Mouse (Mus musculus) lung, postnatal 0 days (tissue): Measurements from ENCODE around the gene Nudt11. TPM values are rescaled to one million over a fixed set of nuclear protein-coding genes. Genes with fewer than 3 reads are reported as not detected.
"Not testable (repeated sequence)": the region's sequence is repeated elsewhere in the genome, so short reads cannot be mapped to it uniquely, and the experiment has no call there.

Source experiments
- ATAC-seq: fragments of 200-750 bp; cut with Nextera tagmentation; 2 replicates; pipeline ENCODE4 v1.8.0; 2017; ENCODE audit warnings: moderate library complexity
- DNase-seq: peaks from one replicate; pipeline ENCODE4 v3.0.0-alpha.2; 2016; ENCODE audit warnings: low spot score
- H3K27ac ChIP-seq: fragments of 300-500 bp; sonication (generic); 2 replicates; pipeline ENCODE4 v1.5.1; 2014; ENCODE audit warnings: antibody characterized with exemption, mild to moderate bottlenecking, low read length, mixed read lengths
- H3K27me3 ChIP-seq: fragments of 300-500 bp; sonication (generic); replicated peaks from 2 replicates; pipeline ENCODE4 v1.6.1; 2014; ENCODE audit warnings: low read length, mixed read lengths; ENCODE audit not compliant: insufficient read depth
- H3K36me3 ChIP-seq: fragments of 300-500 bp; sonication (generic); 2 replicates; pipeline ENCODE4 v1.6.1; 2014; ENCODE audit warnings: low read length, mixed read lengths; ENCODE audit not compliant: insufficient read depth
- H3K4me1 ChIP-seq: fragments of 300-500 bp; sonication (generic); 2 replicates; pipeline ENCODE4 v1.6.1; 2014; ENCODE audit warnings: antibody characterized with exemption, low read depth, low read length, mixed read lengths; ENCODE audit not compliant: insufficient read depth
- H3K4me2 ChIP-seq: fragments of 300-500 bp; sonication (generic); replicated peaks from 2 replicates; pipeline ENCODE4 v1.6.1; 2014; ENCODE audit warnings: low read depth, mild to moderate bottlenecking, low read length, moderate library complexity, mixed read lengths
- H3K4me3 ChIP-seq: fragments of 300-500 bp; sonication (generic); 2 replicates; pipeline ENCODE4 v1.5.1; 2014; ENCODE audit warnings: low read depth, low read length
- H3K9ac ChIP-seq: fragments of 300-500 bp; sonication (generic); replicated peaks from 2 replicates; pipeline ENCODE4 v1.6.1; 2014; ENCODE audit warnings: low read depth, mild to moderate bottlenecking
- H3K9me3 ChIP-seq: fragments of 300-500 bp; sonication (generic); 2 replicates; pipeline ENCODE4 v1.6.1; 2016; ENCODE audit warnings: low read length, mixed read lengths
- CTCF ChIP-seq: IDR thresholded peaks from 2 replicates; pipeline ENCODE4 v1.5.1; 2016; ENCODE audit warnings: antibody characterized with exemption, mild to moderate bottlenecking
- EP300 ChIP-seq: IDR thresholded peaks from 2 replicates; pipeline ENCODE4 v1.6.1; 2016; ENCODE audit warnings: antibody characterized with exemption, mild to moderate bottlenecking, control low read depth
- WGBS: fragments of 180-500 bp; shearing (Covaris S2); extraction: QIAGEN DNeasy Blood & Tissue Kit; methylation state at CpG from one replicate; pipeline ENCODE4 v1.1.7; 2014; 5-methylcytosine and 5-hydroxymethylcytosine counted together
- polyA plus RNA-seq: library from polyadenylated mRNA; unstranded; fragments of >200 nt; fragmentation: Nextera tagmentation; extraction: Ambion mirVana; gene quantifications from 2 replicates; pipeline ENCODE4 v1.2.1, GENCODE M21; 2015

Nudt11 gene
- polyA plus RNA-seq: 2.1 TPM in 2 replicates

GRCm38 (mm10) chrX:6047066-6047935 lies at the start of gene Nudt11:
Gene Nudt11, plus strand, starts transcription at chrX:6047453.
- not testable (repeated sequence) for DNase-seq, H3K9ac ChIP-seq, H3K4me3 ChIP-seq, H3K9me3 ChIP-seq, H3K36me3 ChIP-seq, H3K27ac ChIP-seq, H3K4me1 ChIP-seq, H3K27me3 ChIP-seq
- peak; percentile 84 for ATAC-seq
- H3K4me2 ChIP-seq: 0 out of 2 replicates have a peak within 1 kb of the TSS, but pooled peaks have one; percentile 11
- 15% methylated on average over 4 of the region's 121 CpGs for WGBS

GRCm38 (mm10) chrX:6047936-6048614 lies 822 bp downstream of the Nudt11 start:
- not testable (repeated sequence) for H3K4me1 ChIP-seq, H3K36me3 ChIP-seq, H3K4me3 ChIP-seq, H3K9ac ChIP-seq, H3K9me3 ChIP-seq, H3K27me3 ChIP-seq, H3K27ac ChIP-seq, DNase-seq
- peak overlapping the region; percentile 11; the same call in 1 of the 2 replicates for H3K4me2 ChIP-seq
- ATAC-seq: peak; percentile 56
- no CpG with 5 or more reads among the region's 60 CpGs for WGBS

GRCm38 (mm10) chrX:6061563-6061962 lies 14.3 kb downstream of the Nudt11 start:
- TF ChIP-seq CTCF (no peak), EP300 (no peak)
- no peak overlapping the region for H3K9ac ChIP-seq
- DNase-seq: no peak
- no peak for ATAC-seq
- H3K36me3 ChIP-seq: no peaks in the 10 kb centered on the region
- WGBS: 50% methylated on average over 1 of the region's 1 CpGs
- H3K9me3 ChIP-seq: no peaks in the 10 kb centered on the region
- no peak overlapping the region for H3K27ac ChIP-seq
- H3K4me3 ChIP-seq: no peak overlapping the region
- H3K4me1 ChIP-seq: no peaks in the 10 kb centered on the region
- no peak overlapping the region for H3K4me2 ChIP-seq
- no peaks in the 10 kb centered on the region for H3K27me3 ChIP-seq

- H3K27ac ChIP-seq: no peak within 1 kb of the TSS
- no peaks in the 10 kb centered on the region for H3K36me3 ChIP-seq
- no peaks in the 10 kb centered on the region for H3K9me3 ChIP-seq
- no peak for DNase-seq
- H3K27me3 ChIP-seq: no peaks in the 10 kb centered on the region
- no peaks in the 10 kb centered on the region for H3K4me1 ChIP-seq
- no peak within 1 kb of the TSS for H3K4me2 ChIP-seq
- H3K9ac ChIP-seq: no peak within 1 kb of the TSS
- no peak for ATAC-seq
- no peak within 1 kb of the TSS for H3K4me3 ChIP-seq
- WGBS: 91% methylated on average over 39 of the region's 39 CpGs
- TF ChIP-seq CTCF: no peak
- TF ChIP-seq EP300: no peak
These were observed 35.9 kb downstream of the Nudt11 start, which contains the start of gene AU022751 for GRCm38 (mm10) chrX:6082954-6083680. Gene AU022751, minus strand, starts transcription at chrX:6083419.

GRCm38 (mm10) chrX:6091547-6091946 lies 44.3 kb downstream of the Nudt11 start:
- ATAC-seq (no peak), DNase-seq (no peak)
- Histone ChIP-seq H3K9me3 (no peaks in the 10 kb centered on the region), H3K4me2 (peak overlapping the region; percentile 38; the same call in 1 of the 2 replicates), H3K4me3 (no peak overlapping the region), H3K36me3 (no peaks in the 10 kb centered on the region), H3K27ac (no peak overlapping the region), H3K4me1 (no peaks in the 10 kb centered on the region), H3K9ac (no peak overlapping the region), H3K27me3 (no peaks in the 10 kb centered on the region)
- 19% methylated on average over 12 of the region's 12 CpGs for WGBS
- no peak for TF ChIP-seq CTCF
- no peak for TF ChIP-seq EP300
